Mouse (Mus musculus) liver, postnatal 0 days (tissue): ENCODE measurements at regions not wholly inside any gene's neighbourhood (a gene's known extent, or its start where the extent isn't known, plus 50 kb on each side); places are given as distances from the start of the nearest gene placed in this dataset.

Source experiments
- CTCF ChIP-seq: sonication (generic); IDR thresholded peaks from 2 replicates; pipeline ENCODE4 v1.5.1; 2016; ENCODE audit warnings: antibody characterized with exemption, low read depth
- EP300 ChIP-seq: IDR thresholded peaks from 2 replicates; pipeline ENCODE4 v1.6.1; 2016; ENCODE audit warnings: antibody characterized with exemption, low read depth, mild to moderate bottlenecking

- no peak for TF ChIP-seq CTCF
- no peak for TF ChIP-seq EP300
Observed at GRCm38 (mm10) chr12:27173561-27173960, 168.8 kb downstream of the Sox11 start.
